Mouse (Mus musculus): ENCODE results near the gene Fxn.

- no peak for TF ChIP-seq CTCF (conservative IDR thresholded peaks at IDR 0.05; ENCODE audit: insufficient read depth, insufficient read length, low read depth, low read length)
- TF ChIP-seq POLR2A (IDR thresholded peaks at IDR 0.05; ENCODE audit: low read depth, low read length), result no peak
Measured at GRCm38 (mm10) chr19:24327921-24328320, 47.5 kb upstream of the Fxn start.

All from kidney, adult 2 months (tissue).